Mouse (Mus musculus) ES-Bruce4 (cell line): ENCODE results near the gene Cd180.

Source experiments
- CTCF ChIP-seq: IDR thresholded peaks from one replicate; pipeline ENCODE4 v1.8.1; 2011; ENCODE audit warnings: low read depth, low read length
- POLR2A ChIP-seq: IDR thresholded peaks from one replicate; pipeline ENCODE4 v1.8.1; 2011; ENCODE audit warnings: low read length; ENCODE audit not compliant: insufficient read depth

- TF ChIP-seq POLR2A: no peak
- no peak for TF ChIP-seq CTCF
These were observed 26.6 kb upstream of the Cd180 start for GRCm38 (mm10) chr13:102666731-102667130.
